Mouse (Mus musculus) limb, embryonic 11.5 days (tissue): ENCODE data around the gene Zfp462. TPM values are rescaled to one million over a fixed set of nuclear protein-coding genes. Genes with fewer than 3 reads are reported as not detected.

Source experiments
- ATAC-seq: fragments of 200-750 bp; cut with Nextera tagmentation; 2 replicates; pipeline ENCODE4 v1.8.0; 2017; ENCODE audit warnings: low read depth; ENCODE audit not compliant: insufficient number of reproducible peaks, low FRiP score, low TSS enrichment
- DNase-seq: peaks from one replicate; pipeline ENCODE4 v3.0.0-alpha.2; 2015; ENCODE audit warnings: low spot score
- H3K27ac ChIP-seq: fragments of 300-500 bp; sonication (generic); replicated peaks from 2 replicates; pipeline ENCODE4 v1.5.1; 2014; ENCODE audit warnings: low read depth, mild to moderate bottlenecking, low read length
- H3K27me3 ChIP-seq: fragments of 300-500 bp; sonication (generic); 2 replicates; pipeline ENCODE4 v1.6.1; 2014; ENCODE audit warnings: mild to moderate bottlenecking, low read length, mixed read lengths; ENCODE audit not compliant: control insufficient read depth, insufficient read depth
- H3K36me3 ChIP-seq: fragments of 300-500 bp; sonication (generic); 2 replicates; pipeline ENCODE4 v1.6.1; 2014; ENCODE audit warnings: mild to moderate bottlenecking, low read length, moderate library complexity, mixed read lengths; ENCODE audit not compliant: control insufficient read depth, insufficient read depth
- H3K4me1 ChIP-seq: fragments of 300-500 bp; sonication (generic); 2 replicates; pipeline ENCODE4 v1.6.1; 2014; ENCODE audit warnings: low read length, mixed read lengths; ENCODE audit not compliant: control insufficient read depth, insufficient read depth
- H3K4me2 ChIP-seq: fragments of 300-500 bp; sonication (generic); 2 replicates; pipeline ENCODE4 v1.6.1; 2014; ENCODE audit warnings: low read depth, mild to moderate bottlenecking, moderate library complexity; ENCODE audit not compliant: severe bottlenecking
- H3K4me3 ChIP-seq: fragments of 300-500 bp; sonication (generic); 2 replicates; pipeline ENCODE4 v1.5.1; 2014; ENCODE audit warnings: low read depth, low read length
- H3K9ac ChIP-seq: fragments of 300-500 bp; sonication (generic); 2 replicates; pipeline ENCODE4 v1.6.1; 2014; ENCODE audit warnings: mild to moderate bottlenecking, low read length
- H3K9me3 ChIP-seq: fragments of 300-500 bp; sonication (generic); 2 replicates; pipeline ENCODE4 v1.6.1; 2016; ENCODE audit warnings: low read length; ENCODE audit not compliant: control insufficient read depth
- WGBS: fragments of 180-500 bp; shearing (Covaris S2); extraction: QIAGEN DNeasy Blood & Tissue Kit; methylation state at CpG from one replicate; pipeline ENCODE4 v1.1.7; 2014; 5-methylcytosine and 5-hydroxymethylcytosine counted together
- polyA plus RNA-seq: library from polyadenylated mRNA; unstranded; fragments of >200 nt; fragmentation: Nextera tagmentation; extraction: Ambion mirVana; gene quantifications from 2 replicates; pipeline ENCODE4 v1.2.1, GENCODE M21; 2014

Zfp462 gene
- polyA plus RNA-seq, 1 experiment from 2014 or later, result 11.4 TPM

GRCm38 (mm10) chr4:55006024-55006423 lies 61.2 kb downstream of the Zfp462 start:
- Histone ChIP-seq H3K27me3 (no peaks in the 10 kb centered on the region), H3K9me3 (no peaks in the 10 kb centered on the region), H3K4me1 (peaks cover 21% of the 10 kb centered on the region), H3K4me2 (no peak overlapping the region), H3K4me3 (no peak overlapping the region), H3K9ac (no peak overlapping the region), H3K36me3 (peaks cover 19% of the 10 kb centered on the region), H3K27ac (no peak overlapping the region)
- ATAC-seq (no peak), DNase-seq (no peak)
- 84% methylated on average over 1 of the region's 1 CpGs for WGBS

- Histone ChIP-seq H3K27ac (no peak overlapping the region), H3K4me3 (no peak overlapping the region), H3K27me3 (no peaks in the 10 kb centered on the region), H3K4me1 (peaks cover 20% of the 10 kb centered on the region), H3K36me3 (peaks cover 24% of the 10 kb centered on the region), H3K9me3 (no peaks in the 10 kb centered on the region), H3K9ac (no peak overlapping the region), H3K4me2 (no peak overlapping the region)
- DNase-seq (no peak), ATAC-seq (no peak)
- WGBS, result 96% methylated on average over 14 of the region's 14 CpGs
Measured at GRCm38 (mm10) chr4:55008616-55009015, 63.8 kb downstream of the Zfp462 start.

DNA sequence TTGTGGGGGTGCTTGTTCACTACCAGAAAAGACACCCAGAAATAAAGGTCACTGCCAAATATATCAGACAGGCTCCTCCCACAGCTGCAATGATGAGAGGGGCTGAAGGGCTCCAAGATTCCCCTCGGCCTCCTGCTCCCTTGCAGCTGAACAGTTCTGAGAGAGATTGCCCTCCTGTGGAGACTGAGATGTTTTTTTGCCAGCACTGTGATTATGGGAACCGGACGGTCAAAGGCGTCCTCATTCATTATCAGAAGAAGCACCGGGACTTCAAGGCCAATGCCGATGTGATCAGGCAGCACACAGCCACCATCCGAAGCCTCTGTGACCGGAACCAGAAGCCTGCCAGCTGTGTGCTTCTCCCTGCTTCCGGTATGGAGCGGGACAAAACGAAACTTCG lies 66.5 kb downstream of the Zfp462 start:
- Histone ChIP-seq H3K9ac (no peak overlapping the region), H3K4me1 (0 out of 2 replicates have a peak, but pooled peaks cover under 1% of the 10 kb centered on the region), H3K4me3 (no peak overlapping the region), H3K36me3 (peaks cover 37% of the 10 kb centered on the region), H3K9me3 (no peaks in the 10 kb centered on the region), H3K4me2 (no peak overlapping the region), H3K27ac (no peak overlapping the region), H3K27me3 (no peaks in the 10 kb centered on the region)
- WGBS, result 94% methylated on average over 12 of the region's 12 CpGs
- DNase-seq, result no peak
- no peak for ATAC-seq

DNA sequence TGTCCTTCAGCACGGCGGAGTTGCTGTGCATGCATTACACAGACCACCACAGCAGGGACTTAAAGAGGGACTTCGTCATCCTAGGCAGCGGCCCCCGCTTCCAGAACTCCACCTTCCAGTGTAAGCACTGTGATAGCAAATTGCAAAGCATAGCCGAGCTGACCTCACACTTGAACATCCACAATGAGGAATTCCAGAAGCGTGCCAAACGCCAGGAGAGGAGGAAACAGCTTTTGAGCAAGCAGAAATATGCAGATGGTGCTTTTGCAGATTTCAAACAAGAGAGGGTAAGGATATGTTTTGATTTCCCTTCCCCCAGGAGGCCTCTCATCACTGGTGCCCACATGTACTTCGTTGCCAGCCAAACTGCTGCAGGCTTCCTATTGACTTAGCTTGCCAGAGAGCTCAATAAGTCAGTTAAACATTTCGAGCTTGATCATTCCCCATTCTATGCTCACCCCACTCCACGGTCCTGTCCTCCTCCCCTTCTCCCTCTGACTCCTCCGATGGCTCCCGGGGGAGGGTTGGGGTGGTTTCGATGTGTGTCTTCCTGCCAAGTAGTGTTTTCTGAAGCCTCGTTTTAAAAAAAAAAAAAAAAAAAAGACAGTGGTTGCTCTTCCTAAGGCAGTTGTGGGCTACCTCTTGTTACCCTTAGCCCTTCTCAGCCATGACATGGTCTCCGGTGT lies 68.9 kb downstream of the Zfp462 start:
- Histone ChIP-seq H3K9ac (no peak overlapping the region), H3K4me2 (no peak overlapping the region), H3K36me3 (peaks cover 30% of the 10 kb centered on the region), H3K27me3 (no peaks in the 10 kb centered on the region), H3K4me3 (no peak overlapping the region), H3K27ac (no peak overlapping the region), H3K9me3 (no peaks in the 10 kb centered on the region), H3K4me1 (no peaks in the 10 kb centered on the region)
- DNase-seq, result no peak
- WGBS, result 92% methylated on average over 16 of the region's 16 CpGs
- ATAC-seq, result no peak

- DNase-seq, result no peak
- no peak overlapping the region for H3K4me3 ChIP-seq
- H3K4me2 ChIP-seq, result no peak overlapping the region
- no peaks in the 10 kb centered on the region for H3K4me1 ChIP-seq
- H3K36me3 ChIP-seq, result peaks cover 30% of the 10 kb centered on the region
- no peak overlapping the region for H3K9ac ChIP-seq
- WGBS, result 92% methylated on average over 13 of the region's 13 CpGs
- no peak overlapping the region for H3K27ac ChIP-seq
- no peaks in the 10 kb centered on the region for H3K27me3 ChIP-seq
- no peaks in the 10 kb centered on the region for H3K9me3 ChIP-seq
- ATAC-seq, result no peak
Measured at GRCm38 (mm10) chr4:55014731-55015463, 70.0 kb downstream of the Zfp462 start.

- H3K4me3 ChIP-seq, result no peak overlapping the region
- H3K9ac ChIP-seq, result no peak overlapping the region
- H3K36me3 ChIP-seq, result peaks cover 26% of the 10 kb centered on the region
- WGBS, result 95% methylated on average over 2 of the region's 2 CpGs
- H3K27ac ChIP-seq, result no peak overlapping the region
- ATAC-seq, result no peak
- no peaks in the 10 kb centered on the region for H3K9me3 ChIP-seq
- H3K4me1 ChIP-seq, result no peaks in the 10 kb centered on the region
- H3K4me2 ChIP-seq, result no peak overlapping the region
- DNase-seq, result no peak
- no peaks in the 10 kb centered on the region for H3K27me3 ChIP-seq
Measured at GRCm38 (mm10) chr4:55015517-55015916, 70.7 kb downstream of the Zfp462 start.

GRCm38 (mm10) chr4:55026109-55026646 lies 81.3 kb downstream of the Zfp462 start:
- 59% methylated on average over 10 of the region's 10 CpGs for WGBS
- Histone ChIP-seq H3K4me3 (no peak overlapping the region), H3K4me1 (no peaks in the 10 kb centered on the region), H3K9me3 (no peaks in the 10 kb centered on the region), H3K36me3 (peaks cover 4% of the 10 kb centered on the region; the same call in 1 of the 2 replicates), H3K9ac (no peak overlapping the region), H3K27ac (no peak overlapping the region), H3K4me2 (no peak overlapping the region), H3K27me3 (no peaks in the 10 kb centered on the region)
- DNase-seq, result no peak
- no peak for ATAC-seq

- ATAC-seq, result no peak
- no peak overlapping the region for H3K27ac ChIP-seq
- peaks cover 2% of the 10 kb centered on the region; the same call in 1 of the 2 replicates for H3K36me3 ChIP-seq
- no peak overlapping the region for H3K4me2 ChIP-seq
- H3K9me3 ChIP-seq, result no peaks in the 10 kb centered on the region
- H3K9ac ChIP-seq, result no peak overlapping the region
- H3K27me3 ChIP-seq, result no peaks in the 10 kb centered on the region
- no peak for DNase-seq
- no peak overlapping the region for H3K4me3 ChIP-seq
- no peaks in the 10 kb centered on the region for H3K4me1 ChIP-seq
- WGBS, result 89% methylated on average over 5 of the region's 5 CpGs
Measured at GRCm38 (mm10) chr4:55030401-55030800, 85.6 kb downstream of the Zfp462 start.
